In the genomic region with DNA sequence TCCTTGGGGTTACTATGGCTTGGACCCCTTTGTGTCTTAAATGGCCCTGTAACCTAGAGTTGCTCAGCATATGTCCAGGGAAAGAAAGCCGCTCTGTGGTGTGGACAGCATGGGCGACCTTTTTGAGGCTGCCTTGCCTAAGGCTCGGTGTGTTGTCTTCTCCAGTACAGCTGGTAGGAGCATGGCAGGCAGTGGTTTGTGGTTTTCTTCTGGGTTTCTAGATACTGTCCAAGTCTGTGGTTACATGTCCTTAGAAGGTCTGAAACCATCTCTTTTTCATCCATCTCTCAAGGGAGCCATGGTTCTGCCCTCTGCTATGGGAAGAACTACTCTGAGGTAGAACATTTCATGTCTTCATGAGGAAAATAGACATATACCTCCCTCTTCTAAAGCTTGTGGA, we compare ENCODE assay signal across 29 mouse cellular contexts. TPM values are rescaled to one million over a fixed set of nuclear protein-coding genes. Genes with fewer than 3 reads are reported as not detected.
A peak's percentile ranks its signal among the peaks of the same experiment; 100 is the strongest.
DNase-seq lines count a peak whose midpoint lies in the region; ATAC-seq lines count a peak whose summit lies in the region.
"Had no signal": no experiment of that assay in that cellular context is flagged by ENCODE, and none has a peak within 500 bp of the region (broad histone marks: within the 10 kb centered on the region; RNA-seq: fewer than 3 reads in every experiment).

No protein-coding gene starts in this region.

- 0 out of 2 replicates have a peak overlapping the region, but pooled peaks have one; percentile 50 for H3K27ac ChIP-seq in embryonic facial prominence, embryonic 12.5 days
- H3K27ac ChIP-seq in embryonic facial prominence, embryonic 10.5 days (replicated peaks), result no peak overlapping the region
- no peak overlapping the region for H3K27ac ChIP-seq in forebrain, embryonic 13.5 days
- H3K27ac ChIP-seq: forebrain, embryonic 12.5 days; heart, embryonic 10.5 days; heart, embryonic 13.5 days; hindbrain, embryonic 14.5 days; hindbrain, postnatal 0 days had no signal

- H3K9ac ChIP-seq in embryonic facial prominence, embryonic 12.5 days, result no peak overlapping the region
- no peak overlapping the region for H3K9ac ChIP-seq in forebrain, embryonic 13.5 days
- H3K9ac ChIP-seq: forebrain, embryonic 12.5 days; heart, embryonic 13.5 days; hindbrain, embryonic 14.5 days had no signal

- no peak for ATAC-seq in embryonic facial prominence, embryonic 12.5 days (ENCODE audit: insufficient number of reproducible peaks, insufficient read depth, low FRiP score, low TSS enrichment)
- ATAC-seq in common myeloid progenitor, adult 5-6 weeks (replicated peaks; ENCODE audit: low read depth, poor library complexity, severe bottlenecking), result peak; percentile 84
- ATAC-seq in megakaryocyte progenitor cell, adult 5-6 weeks (replicated peaks; ENCODE audit: poor library complexity), result peak; percentile 60
- no peak for ATAC-seq in forebrain, embryonic 13.5 days
- ATAC-seq: forebrain, embryonic 16.5 days; hindbrain, postnatal 0 days; inflammation-experienced regulatory T-cells, adult 6 months; intestine, embryonic 16.5 days had no signal

- H3K9me3 ChIP-seq in embryonic facial prominence, embryonic 12.5 days, result no peaks in the 10 kb centered on the region
- no peaks in the 10 kb centered on the region for H3K9me3 ChIP-seq in embryonic facial prominence, embryonic 10.5 days
- no peaks in the 10 kb centered on the region for H3K9me3 ChIP-seq in forebrain, embryonic 13.5 days (replicated peaks)
- H3K9me3 ChIP-seq: forebrain, embryonic 12.5 days; G1E; heart, embryonic 10.5 days; heart, embryonic 13.5 days had no signal

- H3K27me3 ChIP-seq in embryonic facial prominence, embryonic 12.5 days, result no peaks in the 10 kb centered on the region
- no peaks in the 10 kb centered on the region for H3K27me3 ChIP-seq in embryonic facial prominence, embryonic 10.5 days (replicated peaks; ENCODE audit: low read depth, poor library complexity, severe bottlenecking)
- no peaks in the 10 kb centered on the region for H3K27me3 ChIP-seq in forebrain, embryonic 13.5 days
- H3K27me3 ChIP-seq: CH12.LX; forebrain, embryonic 12.5 days; heart, embryonic 13.5 days had no signal

- no peak for DNase-seq in embryonic facial prominence, embryonic 10.5 days (ENCODE audit: low spot score)
- no peak for DNase-seq in cerebellum, adult 11 months
- DNase-seq: adrenal gland, adult 2 months; adrenal gland, postnatal 25 days; B cell, adult 2 months; cerebellum, adult 2 months; cerebellum, adult 9-11 months; cerebellum, postnatal 25 days; embryo, embryonic 11 days; gastrocnemius, postnatal 14 days; heart, adult 18-20 months; heart, postnatal 14 days; heart, postnatal 4 days; kidney, adult 18-20 months had no signal

- H3K36me3 ChIP-seq in embryonic facial prominence, embryonic 12.5 days, result peaks cover 27% of the 10 kb centered on the region
- H3K36me3 ChIP-seq in embryonic facial prominence, embryonic 10.5 days (replicated peaks), result peaks cover 59% of the 10 kb centered on the region
- H3K36me3 ChIP-seq in forebrain, embryonic 13.5 days (ENCODE audit: poor library complexity, severe bottlenecking), result peaks cover 29% of the 10 kb centered on the region

- H3K4me1 ChIP-seq in embryonic facial prominence, embryonic 12.5 days, result peaks cover 13% of the 10 kb centered on the region; the same call in 1 of the 2 replicates
- H3K4me1 ChIP-seq in embryonic facial prominence, embryonic 10.5 days, result peaks cover 17% of the 10 kb centered on the region; the same call in 1 of the 2 replicates
- H3K4me1 ChIP-seq in forebrain, embryonic 13.5 days, result no peaks in the 10 kb centered on the region
- H3K4me1 ChIP-seq: forebrain, embryonic 12.5 days; heart, embryonic 10.5 days; heart, embryonic 13.5 days had no signal

- no peak overlapping the region for H3K4me2 ChIP-seq in embryonic facial prominence, embryonic 12.5 days (replicated peaks)
- H3K4me2 ChIP-seq in forebrain, embryonic 13.5 days, result no peak overlapping the region
- H3K4me2 ChIP-seq: forebrain, embryonic 12.5 days; heart, embryonic 13.5 days; hindbrain, embryonic 14.5 days had no signal

- WGBS in embryonic facial prominence, embryonic 12.5 days, result 92% methylated on average over 3 of the region's 3 CpGs
- WGBS in embryonic facial prominence, embryonic 10.5 days, result 97% methylated on average over 3 of the region's 3 CpGs
- 97% methylated on average over 3 of the region's 3 CpGs for WGBS in forebrain, embryonic 13.5 days

- no peak overlapping the region for H3K4me3 ChIP-seq in embryonic facial prominence, embryonic 12.5 days
- no peak overlapping the region for H3K4me3 ChIP-seq in embryonic facial prominence, embryonic 10.5 days
- H3K4me3 ChIP-seq in forebrain, embryonic 13.5 days, result no peak overlapping the region
- H3K4me3 ChIP-seq: erythroblast, embryonic 14.5 days; forebrain, embryonic 12.5 days; heart, embryonic 10.5 days; heart, embryonic 13.5 days had no signal

RNA-seq across cellular contexts. Expression of gene Efl1, which starts 50.6 kb away (rescaled TPM):
- 24.0 and 25.3 TPM in 2 replicates for polyA plus RNA-seq in embryonic facial prominence, embryonic 12.5 days (2016; fragmentation: Nextera tagmentation; extraction: Ambion mirVana)
- polyA plus RNA-seq in embryonic facial prominence, embryonic 10.5 days (2016; fragmentation: Nextera tagmentation; extraction: Ambion mirVana), result 23.1 and 24.0 TPM in 2 replicates
- 25.4 and 28.6 TPM in 2 replicates for total RNA-seq in common myeloid progenitor, adult 5-6 weeks (2017)
- 17.5 and 19.6 TPM in 2 replicates for total RNA-seq in megakaryocyte progenitor cell, adult 5-6 weeks (2015)
- 26.8 and 27.9 TPM in 2 replicates for total RNA-seq in megakaryocyte progenitor cell, adult 5-6 weeks (2017)
- 21.1 and 22.1 TPM in 2 replicates for polyA plus RNA-seq in forebrain, embryonic 13.5 days (2015; fragmentation: Nextera tagmentation; extraction: Ambion mirVana)

RNA-seq across cellular contexts. Expression of gene Saxo2, which starts 50.6 kb away (rescaled TPM):
- polyA plus RNA-seq in embryonic facial prominence, embryonic 12.5 days (2016; fragmentation: Nextera tagmentation; extraction: Ambion mirVana), result 7.4 and 9.9 TPM in 2 replicates
- 3.8 and 6.3 TPM in 2 replicates for polyA plus RNA-seq in embryonic facial prominence, embryonic 10.5 days (2016; fragmentation: Nextera tagmentation; extraction: Ambion mirVana)
- 0.44 and 0.64 TPM in 2 replicates for total RNA-seq in common myeloid progenitor, adult 5-6 weeks (2017)
- 0.79 and 1.4 TPM in 2 replicates for total RNA-seq in megakaryocyte progenitor cell, adult 5-6 weeks (2015)
- 0.47 and 0.50 TPM in 2 replicates for total RNA-seq in megakaryocyte progenitor cell, adult 5-6 weeks (2017)
- 14.0 and 14.2 TPM in 2 replicates for polyA plus RNA-seq in forebrain, embryonic 13.5 days (2015; fragmentation: Nextera tagmentation; extraction: Ambion mirVana)
- polyA plus RNA-seq: erythroblast, embryonic 14.5 days; inflammation-experienced regulatory T-cells, adult 6 months had no signal

Comparison
In these comparisons a context has a peak if more than half of its experiments do, and no peak if none do; other contexts are left out.
1. ATAC-seq: peak in common myeloid progenitor, adult 5-6 weeks (single experiment) and megakaryocyte progenitor cell, adult 5-6 weeks (single experiment); none in embryonic facial prominence, embryonic 12.5 days (single experiment) and forebrain, embryonic 13.5 days (single experiment).